Mouse (Mus musculus) c-Kit-positive CD71-negative TER-119-negative erythroid progenitor cells, embryonic 14.5 days (primary cell): ENCODE results near the gene Ddi2.

Experiments
- DNase-seq: peaks from one replicate; pipeline ENCODE4 v3.0.0-alpha.2; 2013; ENCODE audit warnings: low read depth

Ddi2 gene

GRCm38 (mm10) chr4:141741856-141742255 is 18.6 kb upstream of the Ddi2 start:
- DNase-seq: no peak

GRCm38 (mm10) chr4:141738015-141738414 is 14.8 kb upstream of the Ddi2 start:
- no peak for DNase-seq

- DNase-seq: no peak
Observed at GRCm38 (mm10) chr4:141736856-141737255, 13.6 kb upstream of the Ddi2 start.

GRCm38 (mm10) chr4:141735206-141735560 is 12.0 kb upstream of the Ddi2 start:
- no peak for DNase-seq

GRCm38 (mm10) chr4:141734446-141735205 is 11.4 kb upstream of the Ddi2 start:
- DNase-seq: peak; percentile 90

- DNase-seq: no peak
Observed at GRCm38 (mm10) chr4:141731766-141732165, 8.5 kb upstream of the Ddi2 start.

- DNase-seq: no peak
Observed at GRCm38 (mm10) chr4:141730401-141730800, 7.2 kb upstream of the Ddi2 start.

- no peak for DNase-seq
Observed at GRCm38 (mm10) chr4:141729266-141729665, 6.0 kb upstream of the Ddi2 start.

GRCm38 (mm10) chr4:141725738-141726137 is 2.5 kb upstream of the Ddi2 start:
- DNase-seq: no peak

- no peak for DNase-seq
Observed at GRCm38 (mm10) chr4:141725277-141725676, 2.1 kb upstream of the Ddi2 start.

- no peak for DNase-seq
Observed at GRCm38 (mm10) chr4:141724594-141724993, 1.4 kb upstream of the Ddi2 start.

- no peak for DNase-seq
Observed at GRCm38 (mm10) chr4:141723673-141724068, 452 bp upstream of the Ddi2 start.

- no peak for DNase-seq
Observed at GRCm38 (mm10) chr4:141721961-141722360, 1.3 kb downstream of the Ddi2 start.

- DNase-seq: no peak
Observed at GRCm38 (mm10) chr4:141720761-141721523, 2.3 kb downstream of the Ddi2 start.

GRCm38 (mm10) chr4:141719304-141719703 is 3.9 kb downstream of the Ddi2 start:
- DNase-seq: no peak

- DNase-seq: no peak
Observed at GRCm38 (mm10) chr4:141717633-141718032, 5.6 kb downstream of the Ddi2 start.

GRCm38 (mm10) chr4:141715027-141715426 is 8.2 kb downstream of the Ddi2 start:
- no peak for DNase-seq

- DNase-seq: peak; percentile 32
Observed at GRCm38 (mm10) chr4:141713598-141714142, 9.5 kb downstream of the Ddi2 start.

- DNase-seq: no peak
Observed at GRCm38 (mm10) chr4:141711250-141711649, 12.0 kb downstream of the Ddi2 start.

- no peak for DNase-seq
Observed at GRCm38 (mm10) chr4:141708971-141709370, 14.2 kb downstream of the Ddi2 start.

- no peak for DNase-seq
Observed at GRCm38 (mm10) chr4:141708005-141708404, 15.2 kb downstream of the Ddi2 start.

- no peak for DNase-seq
Observed at GRCm38 (mm10) chr4:141705331-141705730, 17.9 kb downstream of the Ddi2 start.

- DNase-seq: no peak
Observed at GRCm38 (mm10) chr4:141704625-141705024, 18.6 kb downstream of the Ddi2 start.
